Mouse (Mus musculus): ENCODE results near the gene Ppt2.

Gene Ppt2

DNA sequence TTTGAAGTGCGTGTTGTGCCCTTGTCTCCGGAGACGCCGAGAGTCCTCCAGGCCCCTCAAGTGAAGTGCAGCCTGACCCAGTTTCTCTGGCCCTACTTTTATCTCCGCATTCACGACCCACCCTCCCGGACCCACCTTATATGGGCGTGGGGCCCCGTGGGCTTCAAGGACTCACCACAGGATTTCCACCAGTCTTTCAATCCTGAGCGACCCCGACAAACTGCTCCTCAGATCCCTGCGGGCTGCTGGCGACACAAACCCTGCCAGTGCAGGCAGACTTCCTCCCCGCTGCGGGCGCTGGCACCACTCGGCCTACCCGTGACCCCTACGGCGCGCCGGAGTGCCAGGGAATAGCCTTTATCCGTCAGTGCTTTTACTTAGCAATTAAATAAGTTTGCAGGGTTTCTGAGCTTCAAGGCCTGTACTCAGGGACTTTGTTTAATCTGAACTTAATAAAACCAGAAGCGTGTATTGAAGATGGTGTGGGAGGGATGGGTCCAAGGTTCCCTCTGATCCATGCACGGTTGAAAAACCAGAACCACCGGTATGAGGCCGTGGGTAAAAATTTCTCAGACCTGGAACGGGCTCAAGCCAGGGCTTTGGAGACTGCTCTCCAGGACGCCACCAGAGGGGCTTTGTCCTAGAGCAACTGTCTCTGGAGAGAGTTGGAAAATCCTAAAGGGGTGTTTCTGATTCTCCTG lies at the start of gene Ppt2:
Gene Ppt2 (minus strand): TSS at position 568 of the 701 bp plus-strand sequence.
- in situ Hi-C loops (cut with MboI, MseI), result no loop called here

DNA sequence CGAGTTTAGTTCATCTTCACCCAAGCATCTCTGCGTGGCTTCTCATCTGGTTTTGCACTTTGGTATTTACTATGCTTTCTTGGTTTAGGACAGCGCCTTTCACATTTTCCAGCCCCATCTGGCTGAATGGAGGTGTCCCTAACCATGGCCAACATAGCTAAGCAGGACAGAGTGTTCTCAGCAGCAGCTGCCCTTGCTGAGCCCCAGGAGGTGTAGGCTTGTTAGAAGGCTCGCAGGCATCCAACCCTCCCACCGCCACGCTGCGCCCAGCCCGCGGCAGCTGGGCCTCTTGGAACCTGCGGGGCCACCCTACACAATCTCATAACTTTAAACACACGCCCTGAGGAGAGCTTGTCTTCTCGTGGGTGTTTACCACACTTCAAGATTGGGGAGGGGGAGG lies 48.4 kb upstream of the Ppt2 start:
- in situ Hi-C loops (cut with MboI, MseI), result loop anchor here in 1 of 2 experiments (10.0 kb wide), 1 partner anchor 58 kb away; no protein-coding TSS in a partner anchor

DNA sequence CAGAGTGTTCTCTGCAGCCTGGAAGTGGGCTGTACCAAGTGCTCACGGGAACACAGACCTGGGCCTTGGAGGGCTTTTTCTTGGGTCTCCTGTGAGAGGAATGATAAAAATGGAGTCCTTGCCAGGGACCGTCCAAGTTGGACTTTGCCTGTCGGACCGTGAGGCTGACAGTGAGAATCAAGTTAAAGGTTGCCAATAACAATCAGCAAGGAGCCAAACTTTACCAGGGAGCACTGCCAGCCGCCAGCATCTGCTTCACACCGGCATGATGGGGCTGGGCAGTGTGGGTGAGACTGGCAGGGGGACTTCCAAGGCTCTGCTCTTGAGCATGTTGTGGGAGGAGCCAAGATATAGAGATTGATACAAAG lies 47.8 kb upstream of the Ppt2 start:
- in situ Hi-C loops (cut with MboI, MseI), result loop anchor here in 1 of 2 experiments (10.0 kb wide), 1 partner anchor 59 kb away; no protein-coding TSS in a partner anchor

DNA sequence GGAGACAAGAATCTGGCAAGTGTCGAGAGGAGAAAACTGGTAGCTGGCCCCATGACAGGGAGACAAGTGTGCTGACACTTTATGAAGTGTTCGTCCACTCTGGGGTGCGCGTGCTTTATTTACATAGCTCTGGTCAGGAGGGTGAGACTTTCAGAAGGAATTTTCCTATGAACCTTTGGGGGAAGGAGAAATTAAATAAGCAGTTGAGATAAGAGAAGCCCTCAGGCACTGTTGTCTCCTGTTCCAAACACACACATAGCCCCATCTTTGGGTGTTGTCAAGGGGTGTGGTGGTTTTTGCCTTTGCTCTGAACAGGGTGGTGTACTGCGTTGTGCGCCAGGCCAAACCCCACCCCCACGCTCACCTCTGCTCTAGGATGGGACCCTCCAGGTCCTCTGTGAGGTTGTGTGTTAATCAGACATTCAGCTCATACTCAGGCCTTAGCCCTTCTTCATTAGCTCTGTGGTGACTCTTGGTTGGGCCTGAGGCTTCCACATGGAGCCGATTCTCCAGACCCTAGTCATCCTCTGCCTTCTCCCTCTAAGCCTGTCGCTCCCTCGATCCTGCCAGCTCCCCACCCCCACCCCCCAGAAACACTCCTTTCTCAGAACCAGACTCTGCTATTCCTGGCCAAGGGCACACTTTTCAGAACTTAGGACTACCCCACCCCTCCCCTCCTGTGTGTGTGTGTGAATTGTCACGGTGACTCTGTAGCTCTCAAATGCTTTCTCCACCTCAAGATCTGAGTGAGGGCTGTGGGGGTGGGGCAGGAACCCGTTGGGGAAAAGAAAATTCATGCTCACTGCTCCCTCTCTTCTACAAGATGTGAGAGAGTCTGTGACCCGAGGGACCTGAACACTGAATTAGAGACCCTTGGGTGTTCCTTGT lies 47.1 kb upstream of the Ppt2 start:
- in situ Hi-C loops (cut with MboI, MseI), result loop anchor here in 1 of 2 experiments (10.0 kb wide), 1 partner anchor 59 kb away; no protein-coding TSS in a partner anchor

GRCm38 (mm10) chr17:34674524-34675204 lies 46.4 kb upstream of the Ppt2 start:
- in situ Hi-C loops (cut with MboI, MseI), result loop anchor here in 1 of 2 experiments (10.0 kb wide), 1 partner anchor 60 kb away; no protein-coding TSS in a partner anchor

- in situ Hi-C loops (cut with MboI, MseI), result loop anchor here in 1 of 2 experiments (10.0 kb wide), 1 partner anchor 62 kb away; no protein-coding TSS in a partner anchor
Observed at GRCm38 (mm10) chr17:34673139-34673538, 44.8 kb upstream of the Ppt2 start.

DNA sequence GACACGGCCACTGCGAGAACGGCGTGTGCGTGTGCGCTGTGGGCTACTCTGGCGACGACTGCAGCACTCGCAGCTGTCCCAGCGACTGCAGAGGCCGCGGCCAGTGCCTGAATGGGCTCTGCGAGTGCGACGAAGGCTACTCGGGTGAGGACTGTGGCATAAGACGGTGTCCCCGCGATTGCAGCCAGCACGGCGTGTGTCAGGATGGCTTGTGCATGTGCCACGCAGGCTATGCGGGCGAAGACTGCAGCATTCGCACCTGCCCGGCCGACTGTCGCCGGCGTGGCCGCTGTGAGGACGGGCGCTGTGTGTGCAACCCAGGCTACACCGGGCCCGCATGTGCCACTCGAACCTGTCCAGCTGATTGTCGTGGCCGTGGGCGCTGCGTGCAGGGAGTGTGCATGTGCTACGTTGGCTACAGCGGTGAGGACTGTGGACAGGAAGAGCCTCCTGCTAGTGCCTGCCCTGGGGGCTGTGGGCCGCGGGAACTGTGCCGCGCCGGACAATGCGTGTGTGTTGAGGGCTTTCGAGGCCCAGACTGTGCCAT lies 44.0 kb upstream of the Ppt2 start:
- in situ Hi-C loops (cut with MboI, MseI), result loop anchor here in 1 of 2 experiments (10.0 kb wide), 1 partner anchor 62 kb away; no protein-coding TSS in a partner anchor

GRCm38 (mm10) chr17:34671151-34672066 lies 43.1 kb upstream of the Ppt2 start:
- in situ Hi-C loops (cut with MboI, MseI), result loop anchor here in 1 of 2 experiments (10.0 kb wide), 1 partner anchor 63 kb away; no protein-coding TSS in a partner anchor

DNA sequence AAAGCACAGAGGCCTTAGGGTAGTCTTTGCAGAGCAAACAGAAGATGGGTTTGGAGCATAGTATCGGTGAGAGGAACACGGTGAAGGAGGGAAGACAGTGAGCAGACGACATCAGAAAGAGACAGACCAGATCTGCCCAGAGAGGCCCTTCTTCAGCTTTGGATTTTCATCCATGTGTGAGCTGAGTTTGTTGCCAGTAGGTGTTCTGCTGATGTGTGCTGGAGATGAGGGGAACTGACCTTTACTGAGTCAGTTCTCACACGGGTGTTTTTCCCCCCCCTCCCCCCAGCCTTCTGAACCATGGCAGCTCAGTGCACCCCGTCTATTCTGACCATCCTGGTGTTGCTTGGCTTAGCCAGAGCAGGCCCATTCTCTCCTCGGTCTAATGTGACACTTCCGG lies 41.9 kb upstream of the Ppt2 start, which contains the start of gene Tnxb:
Gene Tnxb (plus strand): TSS at position 301 of the 400 bp plus-strand sequence.
- in situ Hi-C loops (cut with MboI, MseI), result loop anchor here in 1 of 2 experiments (10.0 kb wide), 1 partner anchor 65 kb away; no protein-coding TSS in a partner anchor

- in situ Hi-C loops (cut with MboI, MseI), result no loop called here
Observed at GRCm38 (mm10) chr17:34664472-34664871, 36.2 kb upstream of the Ppt2 start.

GRCm38 (mm10) chr17:34663558-34663957 lies 35.2 kb upstream of the Ppt2 start:
- in situ Hi-C loops (cut with MboI, MseI), result no loop called here

- in situ Hi-C loops (cut with MboI, MseI), result no loop called here
Observed at GRCm38 (mm10) chr17:34662978-34663377, 34.7 kb upstream of the Ppt2 start.

DNA sequence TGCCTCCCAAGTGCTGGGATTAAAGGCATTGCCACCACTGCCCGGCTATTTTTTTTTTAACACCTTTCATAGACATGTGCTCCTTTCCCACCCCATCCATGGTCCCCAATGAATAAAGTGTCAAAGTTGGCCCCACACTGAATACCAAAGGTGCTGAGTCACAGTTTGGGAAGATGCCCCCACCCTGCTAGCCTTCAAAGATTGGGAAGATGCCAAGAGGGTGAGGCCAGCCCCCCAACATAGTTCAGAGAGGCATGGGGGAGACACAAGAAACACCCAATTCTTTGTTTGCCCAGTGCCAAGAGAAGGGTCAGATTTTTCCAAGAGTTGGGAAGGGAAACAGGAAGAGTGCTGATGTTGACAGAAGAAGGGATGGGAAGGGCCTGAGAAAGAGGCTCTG lies 34.2 kb upstream of the Ppt2 start:
- in situ Hi-C loops (cut with MboI, MseI), result no loop called here

- in situ Hi-C loops (cut with MboI, MseI), result no loop called here
Observed at GRCm38 (mm10) chr17:34661121-34661591, 32.8 kb upstream of the Ppt2 start.

DNA sequence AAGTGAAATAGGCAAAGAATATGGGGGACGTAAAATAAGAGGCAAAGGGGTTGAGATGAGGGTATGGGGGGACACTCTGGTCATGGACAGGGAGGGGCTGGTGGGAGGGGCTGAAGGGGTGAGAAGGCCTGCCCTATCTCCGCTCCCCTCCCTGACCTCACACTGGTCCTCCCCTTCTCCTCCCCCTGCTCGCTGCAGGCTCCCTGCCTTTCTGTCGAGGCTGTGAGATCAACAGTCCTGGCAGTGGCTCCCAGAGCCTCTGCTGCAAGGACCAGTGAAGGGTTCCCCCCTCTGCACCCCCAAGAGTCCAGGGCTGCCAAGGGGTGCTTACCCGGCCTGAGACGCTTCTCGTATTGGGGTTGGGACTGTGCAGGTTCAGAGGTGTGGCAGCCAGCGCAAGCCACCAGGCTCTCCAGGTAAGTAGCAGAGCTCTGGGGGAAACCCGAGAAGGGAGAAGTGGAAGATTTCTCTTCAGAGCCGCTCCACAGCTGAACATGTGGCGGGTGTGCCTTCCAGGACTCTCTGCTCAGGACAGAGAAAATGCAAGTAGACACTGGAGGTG lies 32.0 kb upstream of the Ppt2 start:
- in situ Hi-C loops (cut with MboI, MseI), result no loop called here

DNA sequence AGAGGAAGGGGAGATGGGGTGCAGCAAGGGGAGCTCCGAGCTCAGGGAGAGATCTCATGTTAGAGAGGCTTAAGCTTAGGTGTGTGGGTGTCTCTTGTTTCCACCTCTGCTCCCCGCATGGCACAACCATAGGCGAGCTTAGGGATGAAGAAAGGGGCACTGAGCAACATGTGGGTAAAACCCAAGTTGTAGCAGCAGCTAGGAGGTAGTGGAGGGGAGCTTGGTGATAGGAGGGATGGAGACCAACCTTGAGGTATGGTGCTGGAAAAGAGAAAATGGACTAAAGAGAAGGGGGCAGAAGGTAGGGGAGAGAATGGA lies 31.5 kb upstream of the Ppt2 start:
- in situ Hi-C loops (cut with MboI, MseI), result no loop called here

GRCm38 (mm10) chr17:34659181-34659896 lies 31.0 kb upstream of the Ppt2 start:
- in situ Hi-C loops (cut with MboI, MseI), result no loop called here

DNA sequence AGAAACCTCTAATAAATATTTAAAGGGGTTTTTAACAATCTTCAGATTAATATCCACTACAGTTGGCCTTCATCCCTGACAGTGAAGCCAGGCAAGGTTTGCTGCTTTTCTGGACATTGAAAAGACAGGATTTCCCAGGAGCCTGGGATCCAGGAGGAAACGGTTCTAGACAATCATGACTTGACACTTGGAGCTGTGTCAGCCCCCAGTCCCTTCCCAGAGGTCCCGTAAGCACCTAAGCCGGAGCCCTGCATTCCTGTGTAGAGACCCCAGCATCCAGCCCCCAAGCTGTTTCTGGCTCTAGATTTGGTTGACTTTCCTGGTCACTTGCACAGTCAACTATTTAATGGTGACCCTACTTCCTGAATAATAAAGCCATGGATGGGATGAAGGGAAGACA lies 30.3 kb upstream of the Ppt2 start:
- in situ Hi-C loops (cut with MboI, MseI), result no loop called here

DNA sequence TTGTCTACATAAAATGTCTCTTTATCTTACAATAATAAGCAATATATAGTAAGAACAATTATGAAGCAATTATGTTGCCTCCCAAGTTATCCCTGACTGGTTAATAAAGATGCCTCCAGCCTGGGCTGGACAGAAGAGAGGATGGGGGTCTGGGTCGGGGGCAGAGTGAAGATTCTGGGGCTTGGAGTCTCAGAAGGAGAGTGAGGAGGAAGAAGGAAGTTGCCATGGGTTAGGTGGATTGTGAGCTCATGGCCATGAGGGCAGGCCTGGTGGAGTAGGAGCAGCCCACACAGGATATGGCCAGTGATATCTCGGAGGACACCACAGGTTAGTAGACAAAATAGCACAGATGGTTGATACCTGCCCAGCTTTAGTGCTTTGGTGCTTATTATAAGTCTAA lies 29.8 kb upstream of the Ppt2 start:
- in situ Hi-C loops (cut with MboI, MseI), result no loop called here
